Mouse (Mus musculus): ENCODE measurements around the gene Kcnn3.

DNA sequence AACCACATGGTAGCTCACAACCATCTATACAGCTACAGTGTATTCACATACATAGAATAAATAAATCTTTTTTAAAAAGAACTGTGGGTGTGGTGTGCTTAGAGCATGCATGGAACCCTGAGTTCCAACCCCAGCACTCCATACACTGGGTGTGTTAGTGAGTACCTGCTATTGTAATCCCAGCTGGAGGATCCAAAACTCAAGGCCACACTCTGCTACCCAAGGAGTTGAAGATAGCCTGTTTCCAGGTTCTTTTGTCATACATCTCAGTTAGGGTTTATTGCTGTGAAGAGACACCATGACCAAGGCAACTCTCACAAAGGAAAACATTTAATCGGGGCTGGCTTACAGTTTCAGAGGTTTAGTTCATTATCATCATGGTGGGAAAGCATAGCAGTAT is 179.0 kb downstream of the Kcnn3 start:
- no peak for TF ChIP-seq CHD2 (IDR thresholded peaks at IDR 0.05; ENCODE audit: low read depth, low read length)
- TF ChIP-seq ZC3H11A (IDR thresholded peaks at IDR 0.05; ENCODE audit: borderline replicate concordance, low read depth, low read length) = no peak
- TF ChIP-seq ZNF384 (IDR thresholded peaks at IDR 0.05; ENCODE audit: low read depth, low read length) = no peak
